Mouse (Mus musculus): ENCODE data around the gene H2-DMb1.

DNA sequence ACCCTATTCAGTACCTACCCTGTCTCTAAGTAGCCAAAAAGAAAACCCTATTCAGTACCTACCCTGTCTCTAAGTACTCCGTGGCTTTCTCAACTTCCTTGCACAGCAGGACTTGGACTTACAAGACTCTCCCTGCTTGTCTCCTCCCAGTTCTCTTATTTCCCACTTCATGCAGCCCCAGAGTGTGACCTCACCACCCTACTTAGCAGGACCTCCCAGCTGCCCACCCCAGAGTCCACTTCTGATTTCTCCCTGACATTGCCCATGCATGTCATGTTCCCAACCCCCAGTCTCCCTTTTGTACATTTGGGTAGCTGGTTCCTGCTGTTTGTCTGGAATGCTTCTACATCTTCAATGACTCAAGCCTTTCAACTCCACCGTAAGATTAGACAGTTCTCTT, 29.4 kb upstream of the H2-DMb1 start:
- TF ChIP-seq CTCF (IDR thresholded peaks at IDR 0.05; ENCODE audit: control insufficient read depth, insufficient read depth, insufficient read length) (no peak), MYOD1 (IDR thresholded peaks at IDR 0.05; ENCODE audit: control insufficient read depth, insufficient read length, low read depth) (no peak), FOSL1 (IDR thresholded peaks at IDR 0.05; ENCODE audit: insufficient read depth, low read length, poor library complexity, severe bottlenecking) (no peak), USF1 (IDR thresholded peaks at IDR 0.05; ENCODE audit: low read depth) (no peak), MYOG (IDR thresholded peaks at IDR 0.05; ENCODE audit: control insufficient read depth, extremely low read depth, insufficient read length) (no peak), MAX (IDR thresholded peaks at IDR 0.05) (no peak), CEBPB (IDR thresholded peaks at IDR 0.05; ENCODE audit: low read depth) (no peak)

Measured in C2C12 (cell line).